Mouse (Mus musculus) left cerebral cortex, postnatal 25 days (tissue): Measurements from ENCODE around the gene Elmsan1. TPM values are rescaled to one million over a fixed set of nuclear protein-coding genes. Genes with fewer than 3 reads are reported as not detected.

Source experiments
- DNase-seq, 2 experiments: peaks; one replicate each; pipeline ENCODE4 v3.0.0; 2022; ENCODE audit warnings: low spot score in 2 of 2, mixed read lengths in 1 of 2
- intact Hi-C: fragments of 180-260 bp; cut with DNase I; formaldehyde crosslinking; loops from one replicate; pipeline ENCODE4 v1.15.1; 2025
- total RNA-seq, 2 experiments: library from RNA; stranded (reverse); gene quantifications; 2 replicates each; pipeline ENCODE4 v1.2.3; 2021

The Elmsan1 gene
- total RNA-seq, 2 experiments from 2014 or later: 15.0 to 15.7 TPM

- intact Hi-C loops: loop anchor here (1.0 to 5.0 kb wide), 2 partner anchors 24 to 40 kb away; no protein-coding TSS in a partner anchor
- peak; percentile 39 to 78 for DNase-seq
Observed at GRCm38 (mm10) chr12:84217508-84218131, 1.1 kb downstream of the Elmsan1 start.

GRCm38 (mm10) chr12:84217111-84217507 lies 1.6 kb downstream of the Elmsan1 start:
- intact Hi-C loops: loop anchor here (5.0 kb wide), 1 partner anchor 40 kb away; no protein-coding TSS in a partner anchor
- peak in 1 of 2 experiments; percentile 31 for DNase-seq

- intact Hi-C loops: loop anchor here (5.0 kb wide), 1 partner anchor 39 kb away; no protein-coding TSS in a partner anchor
- no peak for DNase-seq
Observed at GRCm38 (mm10) chr12:84215758-84216440, 2.8 kb downstream of the Elmsan1 start.

- intact Hi-C loops: loop anchor here (5.0 kb wide), 1 partner anchor 37 kb away; no protein-coding TSS in a partner anchor
- no peak for DNase-seq
Observed at GRCm38 (mm10) chr12:84214495-84215175, 4.0 kb downstream of the Elmsan1 start.

- intact Hi-C loops: no loop called here
- DNase-seq: no peak
Observed at GRCm38 (mm10) chr12:84212297-84212696, 6.4 kb downstream of the Elmsan1 start.

- intact Hi-C loops: no loop called here
- no peak for DNase-seq
Observed at GRCm38 (mm10) chr12:84211021-84211538, 7.6 kb downstream of the Elmsan1 start.

GRCm38 (mm10) chr12:84210288-84210687 lies 8.4 kb downstream of the Elmsan1 start:
- no peak for DNase-seq
- intact Hi-C loops: no loop called here

- no peak for DNase-seq
- intact Hi-C loops: no loop called here
Observed at GRCm38 (mm10) chr12:84209093-84209492, 9.6 kb downstream of the Elmsan1 start.

GRCm38 (mm10) chr12:84207209-84207817 lies 11.4 kb downstream of the Elmsan1 start:
- intact Hi-C loops: no loop called here

GRCm38 (mm10) chr12:84206525-84206924 lies 12.2 kb downstream of the Elmsan1 start:
- DNase-seq: no peak
- intact Hi-C loops: no loop called here

More at GRCm38 (mm10) chr12:84207209-84207817, 11.4 kb downstream of the Elmsan1 start:
- peak in 1 of 2 experiments; percentile 67 for DNase-seq

- intact Hi-C loops: no loop called here
- DNase-seq: no peak
Observed at GRCm38 (mm10) chr12:84205659-84206185, 13.0 kb downstream of the Elmsan1 start.

- intact Hi-C loops: no loop called here
- no peak for DNase-seq
Observed at GRCm38 (mm10) chr12:84204662-84205061, 14.0 kb downstream of the Elmsan1 start.

- intact Hi-C loops: no loop called here
- DNase-seq: no peak
Observed at GRCm38 (mm10) chr12:84203778-84204216, 14.9 kb downstream of the Elmsan1 start.

- DNase-seq: no peak
- intact Hi-C loops: no loop called here
Observed at GRCm38 (mm10) chr12:84203170-84203777, 15.4 kb downstream of the Elmsan1 start.

- no peak for DNase-seq
- intact Hi-C loops: no loop called here
Observed at GRCm38 (mm10) chr12:84202561-84202960, 16.1 kb downstream of the Elmsan1 start.

GRCm38 (mm10) chr12:84201686-84202484 lies 16.8 kb downstream of the Elmsan1 start:
- DNase-seq: no peak
- intact Hi-C loops: no loop called here

GRCm38 (mm10) chr12:84201222-84201621 lies 17.5 kb downstream of the Elmsan1 start:
- intact Hi-C loops: no loop called here

GRCm38 (mm10) chr12:84198880-84199279 lies 19.8 kb downstream of the Elmsan1 start:
- no peak for DNase-seq
- intact Hi-C loops: no loop called here

More at GRCm38 (mm10) chr12:84201222-84201621, 17.5 kb downstream of the Elmsan1 start:
- no peak for DNase-seq
